Mouse (Mus musculus): ENCODE data around the gene Lhx8.

DNA sequence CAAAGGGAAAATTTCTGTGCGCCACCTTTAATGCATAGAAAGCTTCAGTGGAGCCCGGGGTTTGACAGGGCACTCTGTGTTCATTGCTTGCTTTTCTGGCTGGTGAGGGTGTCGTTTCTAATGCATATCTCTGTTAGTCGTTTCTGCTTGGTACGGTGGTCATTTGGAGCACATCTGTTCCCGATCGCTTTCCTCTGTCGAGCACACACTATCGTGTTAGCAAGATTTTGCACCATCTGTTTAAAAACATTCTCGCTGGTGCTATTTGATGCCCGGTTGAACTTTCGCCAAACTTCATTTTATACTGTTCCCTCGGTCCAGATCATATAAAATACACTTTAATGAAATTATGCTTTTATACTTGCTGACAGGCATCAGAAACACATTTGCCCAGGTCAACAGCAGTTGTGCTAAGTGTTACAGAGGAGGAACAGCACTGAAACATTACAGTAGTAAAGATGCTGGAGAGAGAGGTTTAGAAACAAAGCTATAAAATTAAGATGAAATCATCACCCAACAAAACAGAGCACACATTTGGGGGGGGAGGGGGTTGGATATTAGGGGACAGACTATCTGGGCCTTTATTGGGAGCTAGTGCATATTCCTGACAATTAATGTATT is 9.9 kb upstream of the Lhx8 start:
- TF ChIP-seq POLR2A (IDR thresholded peaks at IDR 0.05; ENCODE audit: insufficient read depth, low read depth, low read length), result no peak
- TF ChIP-seq CTCF (IDR thresholded peaks at IDR 0.05; ENCODE audit: insufficient read depth, low read depth, low read length), result no peak

Data from olfactory bulb, adult 2 months (tissue).